Mouse (Mus musculus) kidney, adult 18-20 months (tissue): ENCODE measurements around the gene Krtap10-10.
"Not testable (repeated sequence)": the region's sequence is repeated elsewhere in the genome, so short reads cannot be mapped to it uniquely, and the experiment has no call there.

Experiments used
- DNase-seq: peaks from one replicate; pipeline ENCODE4 v3.0.0; 2021

Krtap10-10 gene

GRCm38 (mm10) chr10:77835647-77836046 is at the start of gene Krtap10-10:
Krtap10-10 (plus strand) TSS chr10:77835947.
- no peak for DNase-seq

GRCm38 (mm10) chr10:77787876-77788275 is 47.9 kb upstream of the Krtap10-10 start, which contains the start of gene Gm7137:
Gm7137 (minus strand) TSS chr10:77788200.
- DNase-seq: not testable (repeated sequence)

GRCm38 (mm10) chr10:77788621-77789020 is 47.1 kb upstream of the Krtap10-10 start:
- no peak for DNase-seq

- no peak for DNase-seq
These were observed 40.8 kb upstream of the Krtap10-10 start, which contains the start of gene Gm9639 for GRCm38 (mm10) chr10:77794976-77795375. Gm9639 (minus strand) TSS chr10:77795076.

GRCm38 (mm10) chr10:77797677-77798076 is 38.1 kb upstream of the Krtap10-10 start:
- no peak for DNase-seq

GRCm38 (mm10) chr10:77798164-77798920 is 37.4 kb upstream of the Krtap10-10 start:
- not testable (repeated sequence) for DNase-seq

- DNase-seq: no peak
These were observed 36.7 kb upstream of the Krtap10-10 start, which contains the start of gene Gm19668 for GRCm38 (mm10) chr10:77798921-77799508. Gm19668 (minus strand) TSS chr10:77799133.

GRCm38 (mm10) chr10:77804095-77804494 is 31.7 kb upstream of the Krtap10-10 start:
- no peak for DNase-seq

GRCm38 (mm10) chr10:77811743-77812142 is 24.0 kb upstream of the Krtap10-10 start, which contains the start of gene Gm9507:
Gm9507 (minus strand) TSS chr10:77811843.
- no peak for DNase-seq

- DNase-seq: no peak
These were observed 21.4 kb upstream of the Krtap10-10 start, which contains the start of gene Gm2696 for GRCm38 (mm10) chr10:77814382-77814781. Gm2696 (plus strand) TSS chr10:77814682.

GRCm38 (mm10) chr10:77815514-77815913 is 20.2 kb upstream of the Krtap10-10 start:
- DNase-seq: peak; percentile 18

- DNase-seq: no peak
These were observed 17.2 kb upstream of the Krtap10-10 start for GRCm38 (mm10) chr10:77818523-77818922.

GRCm38 (mm10) chr10:77819203-77819602 is 16.5 kb upstream of the Krtap10-10 start:
- DNase-seq: no peak

GRCm38 (mm10) chr10:77826951-77827350 is 8.8 kb upstream of the Krtap10-10 start, which contains the start of gene Krtap10-4:
Krtap10-4 (minus strand) TSS chr10:77827095.
- DNase-seq: no peak

- DNase-seq: no peak
These were observed 3.3 kb downstream of the Krtap10-10 start for GRCm38 (mm10) chr10:77839006-77839405.

- DNase-seq: no peak
These were observed 10.8 kb downstream of the Krtap10-10 start, which contains the start of gene Gm36176 for GRCm38 (mm10) chr10:77846503-77846902. Gm36176 (plus strand) TSS chr10:77846803.

- no peak for DNase-seq
These were observed 11.2 kb downstream of the Krtap10-10 start for GRCm38 (mm10) chr10:77846961-77847360.

- DNase-seq: no peak
These were observed 11.8 kb downstream of the Krtap10-10 start for GRCm38 (mm10) chr10:77847538-77847937.

- no peak for DNase-seq
These were observed 16.8 kb downstream of the Krtap10-10 start, which contains the start of gene Gm10318 for GRCm38 (mm10) chr10:77852559-77852958. Gm10318 (plus strand) TSS chr10:77852859.

- DNase-seq: no peak
These were observed 25.9 kb downstream of the Krtap10-10 start, which contains the start of gene Gm3285 for GRCm38 (mm10) chr10:77861675-77862074. Gm3285 (plus strand) TSS chr10:77861975.

GRCm38 (mm10) chr10:77864067-77864761 is 28.5 kb downstream of the Krtap10-10 start:
- DNase-seq: peak; percentile 66

- DNase-seq: no peak
These were observed 29.0 kb downstream of the Krtap10-10 start for GRCm38 (mm10) chr10:77864762-77865143.

GRCm38 (mm10) chr10:77867546-77867945 is 31.8 kb downstream of the Krtap10-10 start:
- DNase-seq: no peak
